Mouse (Mus musculus) heart, postnatal 0 days (tissue): ENCODE measurements at regions not wholly inside any gene's neighbourhood (a gene's known extent, or its start where the extent isn't known, plus 50 kb on each side); places are given as distances from the start of the nearest gene placed in this dataset.

Experiments
- ATAC-seq: fragments of 200-750 bp; cut with Nextera tagmentation; 2 replicates; pipeline ENCODE4 v1.8.0; 2017; ENCODE audit warnings: low read depth, moderate number of reproducible peaks, moderate library complexity; ENCODE audit not compliant: insufficient read depth
- DNase-seq: peaks from one replicate; pipeline ENCODE4 v3.0.0-alpha.2; 2016; ENCODE audit warnings: low spot score
- H3K27ac ChIP-seq: fragments of 300-500 bp; sonication (generic); 2 replicates; pipeline ENCODE4 v1.5.1; 2014; ENCODE audit warnings: low read depth, mild to moderate bottlenecking
- H3K27me3 ChIP-seq: fragments of 300-500 bp; sonication (generic); 2 replicates; pipeline ENCODE4 v1.6.1; 2014; ENCODE audit warnings: low read length, mixed read lengths; ENCODE audit not compliant: control insufficient read depth, insufficient read depth
- H3K36me3 ChIP-seq: fragments of 300-500 bp; sonication (generic); replicated peaks from 2 replicates; pipeline ENCODE4 v1.6.1; 2014; ENCODE audit warnings: low read length, mixed read lengths; ENCODE audit not compliant: control insufficient read depth, insufficient read depth
- H3K4me1 ChIP-seq: fragments of 300-500 bp; sonication (generic); 2 replicates; pipeline ENCODE4 v1.6.1; 2014; ENCODE audit warnings: antibody characterized with exemption; ENCODE audit not compliant: control insufficient read depth, insufficient read depth
- H3K4me2 ChIP-seq: fragments of 300-500 bp; sonication (generic); 2 replicates; pipeline ENCODE4 v1.6.1; 2014; ENCODE audit warnings: low read depth, mild to moderate bottlenecking, low read length, moderate library complexity
- H3K4me3 ChIP-seq: fragments of 300-500 bp; sonication (generic); 2 replicates; pipeline ENCODE4 v1.5.1; 2014; ENCODE audit warnings: low read depth, low read length
- H3K9ac ChIP-seq: fragments of 300-500 bp; sonication (generic); replicated peaks from 2 replicates; pipeline ENCODE4 v1.6.1; 2014; ENCODE audit warnings: low read depth, low read length, mixed read lengths
- H3K9me3 ChIP-seq: fragments of 300-500 bp; sonication (generic); replicated peaks from 2 replicates; pipeline ENCODE4 v1.6.1; 2016; ENCODE audit warnings: low read length; ENCODE audit not compliant: control insufficient read depth
- CTCF ChIP-seq: IDR thresholded peaks from 2 replicates; pipeline ENCODE4 v1.5.1; 2016; ENCODE audit warnings: antibody characterized with exemption, control low read depth, low read depth
- EP300 ChIP-seq: IDR thresholded peaks from 2 replicates; pipeline ENCODE4 v1.6.1; 2016; ENCODE audit warnings: antibody characterized with exemption, low read depth
- WGBS: fragments of 180-500 bp; shearing (Covaris S2); extraction: QIAGEN DNeasy Blood & Tissue Kit; methylation state at CpG from one replicate; pipeline ENCODE4 v1.1.7; 2014; 5-methylcytosine and 5-hydroxymethylcytosine counted together

GRCm38 (mm10) chr16:72085181-72085580 lies 222.9 kb upstream of the Robo1 start:
- ATAC-seq, result no peak
- TF ChIP-seq CTCF (no peak), EP300 (no peak)
- no peaks in the 10 kb centered on the region for H3K4me1 ChIP-seq
- no peaks in the 10 kb centered on the region for H3K9me3 ChIP-seq
- no peak overlapping the region for H3K27ac ChIP-seq
- H3K9ac ChIP-seq, result no peak overlapping the region
- H3K4me3 ChIP-seq, result no peak overlapping the region
- H3K36me3 ChIP-seq, result no peaks in the 10 kb centered on the region
- H3K4me2 ChIP-seq, result no peak overlapping the region
- no peaks in the 10 kb centered on the region for H3K27me3 ChIP-seq
- DNase-seq, result no peak
- WGBS, result 68% methylated on average over 5 of the region's 5 CpGs

GRCm38 (mm10) chr16:72088053-72088452 lies 220.1 kb upstream of the Robo1 start:
- Histone ChIP-seq H3K4me1 (no peaks in the 10 kb centered on the region), H3K9me3 (no peaks in the 10 kb centered on the region; the same call in 1 of the 2 replicates), H3K27ac (no peak overlapping the region), H3K4me3 (no peak overlapping the region), H3K9ac (no peak overlapping the region), H3K27me3 (no peaks in the 10 kb centered on the region), H3K4me2 (no peak overlapping the region), H3K36me3 (no peaks in the 10 kb centered on the region)
- ATAC-seq, result no peak
- TF ChIP-seq EP300, result no peak
- no peak for TF ChIP-seq CTCF
- 63% methylated on average over 4 of the region's 4 CpGs for WGBS
- DNase-seq, result no peak

- no peak overlapping the region for H3K4me2 ChIP-seq
- H3K27me3 ChIP-seq, result no peaks in the 10 kb centered on the region
- no peak for TF ChIP-seq CTCF
- WGBS, result 81% methylated on average over 6 of the region's 6 CpGs
- no peak overlapping the region for H3K9ac ChIP-seq
- DNase-seq (no peak), ATAC-seq (no peak)
- H3K36me3 ChIP-seq, result no peaks in the 10 kb centered on the region
- H3K4me3 ChIP-seq, result no peak overlapping the region
- no peak overlapping the region for H3K27ac ChIP-seq
- no peaks in the 10 kb centered on the region for H3K4me1 ChIP-seq
- H3K9me3 ChIP-seq, result no peaks in the 10 kb centered on the region; the same call in 1 of the 2 replicates
Observed at GRCm38 (mm10) chr16:72088916-72089315, 219.2 kb upstream of the Robo1 start.
